Mouse (Mus musculus) layer of hippocampus, adult 2 months (tissue): ENCODE results near the gene Ngdn. TPM values are rescaled to one million over a fixed set of nuclear protein-coding genes. Genes with fewer than 3 reads are reported as not detected.

Source experiments
- DNase-seq, 2 experiments: peaks; one replicate each; pipeline ENCODE4 v3.0.0; 2022; ENCODE audit warnings: low spot score in 2 of 2
- H3K27ac ChIP-seq: fragments of 200-600 bp; 2 replicates; pipeline ENCODE4 v1.8.1; 2022
- H3K4me3 ChIP-seq: fragments of 200-600 bp; 2 replicates; pipeline ENCODE4 v1.8.1; 2022; ENCODE audit warnings: mild to moderate bottlenecking
- CTCF ChIP-seq: fragments of 200-600 bp; conservative IDR thresholded peaks from 2 replicates; pipeline ENCODE4 v1.8.1; 2022; ENCODE audit warnings: antibody characterized with exemption, mild to moderate bottlenecking, moderate library complexity
- total RNA-seq, 2 experiments: library from RNA; stranded (reverse); gene quantifications; 2 replicates each; pipeline ENCODE4 v1.2.3; 2021

Ngdn gene
- total RNA-seq, 2 experiments from 2014 or later = 30.3 to 34.9 TPM

GRCm38 (mm10) chr14:55002687-55003120 lies 12.6 kb upstream of the Ngdn start:
- Histone ChIP-seq H3K4me3 (no peak overlapping the region), H3K27ac (no peak overlapping the region)
- no peak for DNase-seq
- no peak for TF ChIP-seq CTCF

- Histone ChIP-seq H3K4me3 (no peak overlapping the region), H3K27ac (peak overlapping the region; percentile 43; the same call in 1 of the 2 replicates)
- TF ChIP-seq CTCF = no peak
- DNase-seq = no peak
Measured at GRCm38 (mm10) chr14:55003878-55004855, 11.1 kb upstream of the Ngdn start.

GRCm38 (mm10) chr14:55005506-55005905 lies 9.7 kb upstream of the Ngdn start:
- H3K27ac ChIP-seq = no peak overlapping the region
- H3K4me3 ChIP-seq = no peak overlapping the region
- TF ChIP-seq CTCF = no peak
- DNase-seq = no peak

GRCm38 (mm10) chr14:55005967-55006366 lies 9.3 kb upstream of the Ngdn start:
- DNase-seq = no peak
- H3K4me3 ChIP-seq = no peak overlapping the region
- H3K27ac ChIP-seq = no peak overlapping the region
- no peak for TF ChIP-seq CTCF

- no peak overlapping the region for H3K27ac ChIP-seq
- no peak for TF ChIP-seq CTCF
- no peak for DNase-seq
- no peak overlapping the region for H3K4me3 ChIP-seq
Measured at GRCm38 (mm10) chr14:55006541-55006940, 8.7 kb upstream of the Ngdn start.

- DNase-seq = no peak
- TF ChIP-seq CTCF = no peak
- H3K4me3 ChIP-seq = no peak overlapping the region
- no peak overlapping the region for H3K27ac ChIP-seq
Measured at GRCm38 (mm10) chr14:55007120-55007908, 7.9 kb upstream of the Ngdn start.

GRCm38 (mm10) chr14:55008417-55008816 lies 6.8 kb upstream of the Ngdn start:
- Histone ChIP-seq H3K27ac (no peak overlapping the region), H3K4me3 (no peak overlapping the region)
- no peak for DNase-seq
- TF ChIP-seq CTCF = 0 out of 2 replicates have a peak, but pooled peaks have one; percentile 9

- Histone ChIP-seq H3K27ac (no peak overlapping the region), H3K4me3 (no peak overlapping the region)
- peak; percentile 56 for TF ChIP-seq CTCF
- no peak for DNase-seq
Measured at GRCm38 (mm10) chr14:55011116-55011515, 4.1 kb upstream of the Ngdn start.

- H3K27ac ChIP-seq = peak overlapping the region; percentile 100
- peak overlapping the region; percentile 74 for H3K4me3 ChIP-seq
- DNase-seq = peak; percentile 71 to 76
- 0 out of 2 replicates have a peak, but pooled peaks have one; percentile 1 for TF ChIP-seq CTCF
Measured at GRCm38 (mm10) chr14:55014591-55014990, 663 bp upstream of the Ngdn start.

- Histone ChIP-seq H3K4me3 (peak overlapping the region; percentile 84), H3K27ac (peak overlapping the region; percentile 86)
- TF ChIP-seq CTCF = no peak
- no peak for DNase-seq
Measured at GRCm38 (mm10) chr14:55015767-55016111, 485 bp downstream of the Ngdn start.

- DNase-seq = no peak
- Histone ChIP-seq H3K4me3 (no peak overlapping the region), H3K27ac (no peak overlapping the region)
- TF ChIP-seq CTCF = no peak
Measured at GRCm38 (mm10) chr14:55016876-55017275, 1.6 kb downstream of the Ngdn start.

- DNase-seq = no peak
- Histone ChIP-seq H3K4me3 (no peak overlapping the region), H3K27ac (no peak overlapping the region)
- TF ChIP-seq CTCF = no peak
Measured at GRCm38 (mm10) chr14:55020394-55020793, 5.1 kb downstream of the Ngdn start.

- Histone ChIP-seq H3K27ac (no peak overlapping the region), H3K4me3 (no peak overlapping the region)
- DNase-seq = no peak
- TF ChIP-seq CTCF = no peak
Measured at GRCm38 (mm10) chr14:55023011-55023410, 7.8 kb downstream of the Ngdn start.
